In genomic region chr10:126015644-126016043, GRCm38 (mm10) we compare ENCODE assay signal across 28 mouse cellular contexts. TPM values are rescaled to one million over a fixed set of nuclear protein-coding genes. Genes with fewer than 3 reads are reported as not detected.
A peak's percentile ranks its signal among the peaks of the same experiment; 100 is the strongest.
DNase-seq lines count a peak whose midpoint lies in the region; ATAC-seq lines count a peak whose summit lies in the region.
"Had no signal": no experiment of that assay in that cellular context is flagged by ENCODE, and none has a peak within 500 bp of the region (broad histone marks: within the 10 kb centered on the region; RNA-seq: fewer than 3 reads in every experiment).

No protein-coding gene starts in this region.

- DNase-seq in intestine, embryonic 14.5 days (ENCODE audit: low spot score): peak; percentile 44
- peak; percentile 6 for DNase-seq in brain, adult 2 months (ENCODE audit: low read depth, low spot score)
- no peak for DNase-seq in embryonic facial prominence, embryonic 14.5 days (ENCODE audit: low spot score)
- DNase-seq in adrenal gland, postnatal 4 days (ENCODE audit: low spot score in 2 of 2): no peak
- DNase-seq in cerebellum, postnatal 36 days: no peak
- DNase-seq: adrenal gland, postnatal 10 days; cerebellum, adult 18-20 months; cerebellum, postnatal 25 days; embryo, embryonic 11 days; gastrocnemius, postnatal 25 days; heart, adult 18-20 months; heart, postnatal 4 days; kidney, adult 11 months; lung, postnatal 4 days; thymus, adult 2 months; thymus, postnatal 36 days had no signal

- no peak overlapping the region for H3K27ac ChIP-seq in intestine, embryonic 14.5 days (ENCODE audit: low read depth)
- H3K27ac ChIP-seq in intestine, embryonic 16.5 days (ENCODE audit: low read length): no peak overlapping the region
- no peak overlapping the region for H3K27ac ChIP-seq in embryonic facial prominence, embryonic 14.5 days (replicated peaks; ENCODE audit: low read depth, low read length)
- H3K27ac ChIP-seq in limb, embryonic 13.5 days: 0 out of 2 replicates have a peak overlapping the region, but pooled peaks have one; percentile 0
- H3K27ac ChIP-seq: forebrain, embryonic 13.5 days; hindbrain, embryonic 13.5 days; kidney, postnatal 0 days; left cerebral cortex, adult 2 months; midbrain, embryonic 13.5 days had no signal

- 91% methylated on average over 6 of the region's 6 CpGs for WGBS in intestine, embryonic 14.5 days
- 94% methylated on average over 6 of the region's 6 CpGs for WGBS in intestine, embryonic 16.5 days
- WGBS in embryonic facial prominence, embryonic 14.5 days: 82% methylated on average over 6 of the region's 6 CpGs
- WGBS in limb, embryonic 13.5 days: 94% methylated on average over 6 of the region's 6 CpGs

- H3K4me3 ChIP-seq in intestine, embryonic 14.5 days (ENCODE audit: low read depth, low read length): no peak overlapping the region
- H3K4me3 ChIP-seq in intestine, embryonic 16.5 days (ENCODE audit: low read length): no peak overlapping the region
- H3K4me3 ChIP-seq in embryonic facial prominence, embryonic 14.5 days (ENCODE audit: low read depth, low read length): no peak overlapping the region
- H3K4me3 ChIP-seq in limb, embryonic 13.5 days: no peak overlapping the region
- H3K4me3 ChIP-seq: forebrain, embryonic 13.5 days; heart, embryonic 12.5 days; hindbrain, embryonic 13.5 days; left cerebral cortex, adult 2 months; megakaryocyte, embryonic 14.5 days; midbrain, embryonic 13.5 days had no signal

- H3K4me2 ChIP-seq in intestine, embryonic 14.5 days (ENCODE audit: low read length): no peak overlapping the region
- H3K4me2 ChIP-seq in intestine, embryonic 16.5 days (ENCODE audit: low read depth, low read length): no peak overlapping the region
- no peak overlapping the region for H3K4me2 ChIP-seq in embryonic facial prominence, embryonic 14.5 days (ENCODE audit: low read depth, low read length)
- H3K4me2 ChIP-seq in limb, embryonic 13.5 days (replicated peaks): no peak overlapping the region
- H3K4me2 ChIP-seq: forebrain, embryonic 13.5 days; heart, embryonic 12.5 days; hindbrain, embryonic 13.5 days; liver, embryonic 11.5 days; midbrain, embryonic 13.5 days had no signal

- no peaks in the 10 kb centered on the region for H3K4me1 ChIP-seq in intestine, embryonic 14.5 days (replicated peaks; ENCODE audit: control insufficient read depth, insufficient read depth, low read length)
- H3K4me1 ChIP-seq in intestine, embryonic 16.5 days (ENCODE audit: control insufficient read depth, insufficient read depth, low read length): no peaks in the 10 kb centered on the region; the same call in 1 of the 2 replicates
- H3K4me1 ChIP-seq in embryonic facial prominence, embryonic 14.5 days (ENCODE audit: control insufficient read depth, insufficient read depth, low read length): no peaks in the 10 kb centered on the region
- H3K4me1 ChIP-seq in limb, embryonic 13.5 days: no peaks in the 10 kb centered on the region
- H3K4me1 ChIP-seq: forebrain, embryonic 13.5 days; heart, embryonic 12.5 days; hindbrain, embryonic 13.5 days; megakaryocyte, embryonic 14.5 days; midbrain, embryonic 13.5 days had no signal

- peaks cover 69% of the 10 kb centered on the region for H3K36me3 ChIP-seq in intestine, embryonic 14.5 days (ENCODE audit: control insufficient read depth, insufficient read depth, low read length)
- peaks cover 31% of the 10 kb centered on the region for H3K36me3 ChIP-seq in intestine, embryonic 16.5 days (ENCODE audit: control insufficient read depth, insufficient read depth, low read length)
- H3K36me3 ChIP-seq in embryonic facial prominence, embryonic 14.5 days (ENCODE audit: control insufficient read depth, insufficient read depth, low read length): peaks cover 75% of the 10 kb centered on the region
- peaks cover 85% of the 10 kb centered on the region for H3K36me3 ChIP-seq in limb, embryonic 13.5 days

- ATAC-seq in intestine, embryonic 14.5 days (replicated peaks; ENCODE audit: low FRiP score, low TSS enrichment, low read depth): no peak
- ATAC-seq in intestine, embryonic 16.5 days: no peak
- ATAC-seq in embryonic facial prominence, embryonic 14.5 days (ENCODE audit: low read depth): 0 out of 2 replicates have a peak, but pooled peaks have one; percentile 17
- peak; percentile 62; the same call in 1 of the 2 replicates for ATAC-seq in limb, embryonic 13.5 days (ENCODE audit: low FRiP score, low read depth)
- ATAC-seq: forebrain, embryonic 13.5 days; midbrain, embryonic 13.5 days; Patski had no signal

- H3K27me3 ChIP-seq in intestine, embryonic 14.5 days (replicated peaks; ENCODE audit: control insufficient read depth, insufficient read depth, low read length): no peaks in the 10 kb centered on the region
- no peaks in the 10 kb centered on the region for H3K27me3 ChIP-seq in intestine, embryonic 16.5 days (replicated peaks; ENCODE audit: control insufficient read depth, insufficient read depth, low read length)
- no peaks in the 10 kb centered on the region for H3K27me3 ChIP-seq in embryonic facial prominence, embryonic 14.5 days (replicated peaks; ENCODE audit: control insufficient read depth, insufficient read depth, low read length)
- no peaks in the 10 kb centered on the region for H3K27me3 ChIP-seq in limb, embryonic 13.5 days
- H3K27me3 ChIP-seq: forebrain, embryonic 13.5 days; heart, embryonic 12.5 days; hindbrain, embryonic 13.5 days; megakaryocyte, embryonic 14.5 days; midbrain, embryonic 13.5 days; Patski had no signal

- no peak overlapping the region for H3K9ac ChIP-seq in intestine, embryonic 14.5 days (ENCODE audit: low read length)
- no peak overlapping the region for H3K9ac ChIP-seq in intestine, embryonic 16.5 days (ENCODE audit: low read depth, low read length)
- no peak overlapping the region for H3K9ac ChIP-seq in embryonic facial prominence, embryonic 14.5 days (ENCODE audit: low read depth, low read length)
- H3K9ac ChIP-seq in limb, embryonic 13.5 days: no peak overlapping the region
- H3K9ac ChIP-seq: forebrain, embryonic 13.5 days; heart, embryonic 12.5 days; hindbrain, embryonic 13.5 days; midbrain, embryonic 13.5 days had no signal

- H3K9me3 ChIP-seq in intestine, embryonic 14.5 days (ENCODE audit: control insufficient read depth, low read length): no peaks in the 10 kb centered on the region
- no peaks in the 10 kb centered on the region for H3K9me3 ChIP-seq in intestine, embryonic 16.5 days (ENCODE audit: control insufficient read depth, low read length)
- H3K9me3 ChIP-seq in embryonic facial prominence, embryonic 14.5 days (ENCODE audit: control insufficient read depth, low read length): no peaks in the 10 kb centered on the region
- H3K9me3 ChIP-seq in limb, embryonic 13.5 days: no peaks in the 10 kb centered on the region
- H3K9me3 ChIP-seq: forebrain, embryonic 13.5 days; heart, embryonic 12.5 days; hindbrain, embryonic 13.5 days; midbrain, embryonic 13.5 days had no signal

RNA-seq across cellular contexts. Expression of gene Lrig3, which starts 49.7 kb away (rescaled TPM):
- 23.0 and 29.6 TPM in 2 replicates for polyA plus RNA-seq in intestine, embryonic 14.5 days (2014; fragmentation: Nextera tagmentation; extraction: Ambion mirVana)
- 9.2 and 10.2 TPM in 2 replicates for polyA plus RNA-seq in intestine, embryonic 16.5 days (2015; fragmentation: Nextera tagmentation; extraction: Ambion mirVana)
- polyA plus RNA-seq in embryonic facial prominence, embryonic 14.5 days (2014; fragmentation: Nextera tagmentation; extraction: Ambion mirVana): 23.6 and 29.1 TPM in 2 replicates
- 61.5 and 64.9 TPM in 2 replicates for polyA plus RNA-seq in limb, embryonic 13.5 days (2015; fragmentation: Nextera tagmentation; extraction: Ambion mirVana)
- 10 to 100 TPM in 1 of 2 experiments, 1 to 10 TPM in 1; 9.2 to 12.9 TPM for total RNA-seq in adrenal gland, postnatal 4 days (2021)
- total RNA-seq: MEL had no signal

Comparison
In these comparisons a context has a peak if more than half of its experiments do, and no peak if none do; other contexts are left out.
1. ATAC-seq: peak in embryonic facial prominence, embryonic 14.5 days (single experiment) and limb, embryonic 13.5 days (single experiment); none in intestine, embryonic 14.5 days (single experiment) and intestine, embryonic 16.5 days (single experiment).
2. DNase-seq: peak in intestine, embryonic 14.5 days (single experiment) and brain, adult 2 months (single experiment); none in embryonic facial prominence, embryonic 14.5 days (single experiment), adrenal gland, postnatal 4 days (0 of 2) and cerebellum, postnatal 36 days (0 of 2).